Mouse (Mus musculus) brain, embryonic 14.5 days (tissue): ENCODE results near the gene Cyp4f40.

Experiments used
- CTCF ChIP-seq: fragments of 200-500 bp; IDR thresholded peaks from 2 replicates; pipeline ENCODE4 v1.5.1; 2012; ENCODE audit warnings: inconsistent platforms, mild to moderate bottlenecking, moderate library complexity, borderline replicate concordance; ENCODE audit not compliant: insufficient read depth, insufficient read length; ENCODE audit errors: extremely low read depth
- POLR2A ChIP-seq: fragments of 200-500 bp; IDR thresholded peaks from 2 replicates; pipeline ENCODE4 v1.6.1; 2012; ENCODE audit warnings: mild to moderate bottlenecking, inconsistent platforms, borderline replicate concordance; ENCODE audit not compliant: poor library complexity, insufficient read depth, insufficient read length, severe bottlenecking; ENCODE audit errors: extremely low read depth

GRCm38 (mm10) chr17:32673976-32674375 lies 15.3 kb downstream of the Cyp4f40 start:
- no peak for TF ChIP-seq CTCF
- no peak for TF ChIP-seq POLR2A
